Mouse (Mus musculus) myocyte (in vitro differentiated cells): Measurements from ENCODE around the gene Chd2. TPM values are rescaled to one million over a fixed set of nuclear protein-coding genes. Genes with fewer than 3 reads are reported as not detected.
A peak's percentile ranks its signal among the peaks of the same experiment; 100 is the strongest.

Experiments used
- H3K27me3 ChIP-seq: one replicate; pipeline ENCODE4 v1.6.1; 2011; ENCODE audit not compliant: control insufficient read depth, insufficient read depth, insufficient read length
- H3K36me3 ChIP-seq: one replicate; pipeline ENCODE4 v1.6.1; 2011; ENCODE audit not compliant: control insufficient read depth, insufficient read depth
- H3K4me2 ChIP-seq: one replicate; pipeline ENCODE4 v1.6.1; 2011; ENCODE audit warnings: low read depth, control low read depth
- H3K4me3 ChIP-seq: one replicate; pipeline ENCODE4 v1.5.1; 2011; ENCODE audit warnings: mild to moderate bottlenecking, control low read depth, moderate library complexity
- H3K79me2 ChIP-seq: one replicate; pipeline ENCODE4 v1.6.1; 2011; ENCODE audit not compliant: control insufficient read depth, insufficient read depth
- H3ac ChIP-seq: one replicate; pipeline ENCODE4 v1.6.1; 2011; ENCODE audit not compliant: control insufficient read depth, insufficient read length
- CEBPB ChIP-seq: IDR thresholded peaks from 2 replicates; pipeline ENCODE4 v1.6.1; 2011; ENCODE audit warnings: mild to moderate bottlenecking, moderate library complexity; ENCODE audit not compliant: poor library complexity, insufficient read depth, severe bottlenecking
- E2F4 ChIP-seq: IDR thresholded peaks from one replicate; pipeline ENCODE4 v1.6.1; 2011; ENCODE audit warnings: mild to moderate bottlenecking, control low read depth, moderate library complexity; ENCODE audit not compliant: insufficient read depth
- MAX ChIP-seq: IDR thresholded peaks from one replicate; pipeline ENCODE4 v1.6.1; 2011; ENCODE audit warnings: low read depth, mild to moderate bottlenecking, control low read depth
- MYOD1 ChIP-seq, 3 experiments: IDR thresholded peaks; one replicate each; pipeline ENCODE4 v1.6.1; 2011; ENCODE audit warnings: control low read depth in 2 of 3, low read depth in 2 of 3, mild to moderate bottlenecking in 2 of 3, moderate library complexity in 1 of 3; ENCODE audit not compliant: insufficient read length in 2 of 3, control insufficient read depth in 1 of 3
- MYOG ChIP-seq, 3 experiments: IDR thresholded peaks; one replicate each; pipeline ENCODE4 v1.6.1; 2011; ENCODE audit warnings: control low read depth in 2 of 3, low read depth in 2 of 3, mild to moderate bottlenecking in 2 of 3; ENCODE audit not compliant: insufficient read length in 2 of 3, control insufficient read depth in 1 of 3, insufficient read depth in 1 of 3
- POLR2A ChIP-seq: IDR thresholded peaks from one replicate; pipeline ENCODE4 v1.6.1; 2011; ENCODE audit warnings: low read depth, mild to moderate bottlenecking, control low read depth, moderate library complexity; ENCODE audit not compliant: insufficient read length
- POLR2AphosphoS2 ChIP-seq: IDR thresholded peaks from one replicate; pipeline ENCODE4 v1.6.1; 2011; ENCODE audit warnings: low read depth, control low read depth; ENCODE audit not compliant: insufficient read length
- REST ChIP-seq: IDR thresholded peaks from one replicate; pipeline ENCODE4 v1.6.1; 2011; ENCODE audit warnings: mild to moderate bottlenecking, control low read depth, moderate library complexity; ENCODE audit not compliant: insufficient read depth, insufficient read length
- SRF ChIP-seq: IDR thresholded peaks from one replicate; pipeline ENCODE4 v1.6.1; 2011; ENCODE audit warnings: low read depth; ENCODE audit not compliant: control insufficient read depth, insufficient read length
- TCF12 ChIP-seq: IDR thresholded peaks from one replicate; pipeline ENCODE4 v1.6.1; 2011; ENCODE audit warnings: mild to moderate bottlenecking, control low read depth; ENCODE audit not compliant: poor library complexity, insufficient read depth, severe bottlenecking
- TCF3 ChIP-seq: IDR thresholded peaks from one replicate; pipeline ENCODE4 v1.6.1; 2011; ENCODE audit warnings: low read depth, control low read depth; ENCODE audit not compliant: insufficient read length
- USF1 ChIP-seq: IDR thresholded peaks from one replicate; pipeline ENCODE4 v1.6.1; 2011; ENCODE audit warnings: low read depth, mild to moderate bottlenecking, control low read depth, moderate library complexity
- polyA plus RNA-seq: library from polyadenylated mRNA; unstranded; fragments of >200 nt; fragmentation: generic; extraction: Trizol; gene quantifications from one replicate; pipeline ENCODE4 v1.2.1, GENCODE M21; 2012; ENCODE audit warnings: missing spikeins

Gene Chd2
- polyA plus RNA-seq, 1 experiment: 7.9 TPM

- TF ChIP-seq TCF3: no peak
- TF ChIP-seq SRF: no peak
- no peak for TF ChIP-seq TCF12
- no peak for TF ChIP-seq CEBPB
- TF ChIP-seq POLR2AphosphoS2: no peak
- no peak for TF ChIP-seq USF1
- TF ChIP-seq MYOD1 (IDR thresholded peaks at IDR 0.05; ENCODE audit: control insufficient read depth in 1 of 3, insufficient read length in 2 of 3, low read depth in 2 of 3): no peak
- TF ChIP-seq MYOG (IDR thresholded peaks at IDR 0.05; ENCODE audit: control insufficient read depth in 1 of 3, insufficient read depth in 1 of 3, insufficient read length in 2 of 3, low read depth in 2 of 3): no peak
- TF ChIP-seq E2F4: no peak
- TF ChIP-seq REST: no peak
- TF ChIP-seq POLR2A: no peak
- TF ChIP-seq MAX: no peak
- H3K4me2 ChIP-seq: no peak overlapping the region
- H3K79me2 ChIP-seq: no peaks in the 10 kb centered on the region
- H3ac ChIP-seq: no peak overlapping the region
- no peak overlapping the region for H3K4me3 ChIP-seq
- no peaks in the 10 kb centered on the region for H3K27me3 ChIP-seq
- peaks cover 4% of the 10 kb centered on the region for H3K36me3 ChIP-seq
These were observed 127.4 kb downstream of the Chd2 start for GRCm38 (mm10) chr7:73414192-73414591.

GRCm38 (mm10) chr7:73412419-73412818 lies 129.2 kb downstream of the Chd2 start:
- Histone ChIP-seq H3K4me3 (no peak overlapping the region), H3ac (no peak overlapping the region), H3K27me3 (no peaks in the 10 kb centered on the region), H3K36me3 (peaks cover 9% of the 10 kb centered on the region), H3K79me2 (no peaks in the 10 kb centered on the region), H3K4me2 (no peak overlapping the region)
- TF ChIP-seq REST: no peak
- peak in 1 of 3 experiments; percentile 10 for TF ChIP-seq MYOD1 (IDR thresholded peaks at IDR 0.05; ENCODE audit: control insufficient read depth in 1 of 3, insufficient read length in 2 of 3, low read depth in 2 of 3)

DNA sequence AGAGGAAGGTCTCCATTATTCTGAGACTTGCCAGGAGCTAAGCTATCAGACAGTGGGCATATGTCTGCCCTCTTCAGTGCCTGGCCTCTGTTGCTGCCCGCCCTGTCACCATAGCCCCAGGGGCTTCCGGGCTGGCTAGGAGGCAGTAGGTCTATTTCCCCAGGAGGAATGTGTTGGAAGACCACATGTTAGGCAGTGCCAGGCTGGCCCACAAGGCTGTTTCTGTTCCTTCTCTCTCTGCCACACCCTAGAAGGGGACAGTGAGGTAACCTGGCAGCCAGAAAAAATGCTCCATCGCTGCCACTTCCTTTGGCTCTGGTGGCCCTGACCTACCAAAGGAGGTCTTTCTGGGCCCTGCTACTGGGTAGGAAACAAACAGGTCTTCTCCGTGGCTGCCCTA lies 129.6 kb downstream of the Chd2 start:
- no peak for TF ChIP-seq REST
- no peak for TF ChIP-seq POLR2AphosphoS2
- no peak for TF ChIP-seq E2F4
- no peak for TF ChIP-seq MYOD1 (IDR thresholded peaks at IDR 0.05; ENCODE audit: control insufficient read depth in 1 of 3, insufficient read length in 2 of 3, low read depth in 2 of 3)
- TF ChIP-seq USF1: no peak
- no peak for TF ChIP-seq TCF3
- no peak for TF ChIP-seq MYOG (IDR thresholded peaks at IDR 0.05; ENCODE audit: control insufficient read depth in 1 of 3, insufficient read depth in 1 of 3, insufficient read length in 2 of 3, low read depth in 2 of 3)
- Histone ChIP-seq H3K4me3 (no peak overlapping the region), H3K27me3 (no peaks in the 10 kb centered on the region), H3K79me2 (no peaks in the 10 kb centered on the region), H3ac (no peak overlapping the region), H3K36me3 (peaks cover 9% of the 10 kb centered on the region), H3K4me2 (no peak overlapping the region)

GRCm38 (mm10) chr7:73411523-73411922 lies 130.1 kb downstream of the Chd2 start:
- no peak overlapping the region for H3K4me2 ChIP-seq
- no peaks in the 10 kb centered on the region for H3K79me2 ChIP-seq
- H3K36me3 ChIP-seq: peaks cover 9% of the 10 kb centered on the region
- no peak overlapping the region for H3K4me3 ChIP-seq
- no peak overlapping the region for H3ac ChIP-seq
- H3K27me3 ChIP-seq: no peaks in the 10 kb centered on the region
- TF ChIP-seq TCF3 (no peak), REST (no peak), MYOD1 (IDR thresholded peaks at IDR 0.05; ENCODE audit: control insufficient read depth in 1 of 3, insufficient read length in 2 of 3, low read depth in 2 of 3) (no peak), POLR2AphosphoS2 (no peak), SRF (no peak), TCF12 (no peak), USF1 (no peak), E2F4 (no peak), MYOG (IDR thresholded peaks at IDR 0.05; ENCODE audit: control insufficient read depth in 1 of 3, insufficient read depth in 1 of 3, insufficient read length in 2 of 3, low read depth in 2 of 3) (no peak), CEBPB (no peak), MAX (no peak), POLR2A (no peak)

GRCm38 (mm10) chr7:73405550-73405949 lies 136.1 kb downstream of the Chd2 start:
- Histone ChIP-seq H3K79me2 (peaks cover 6% of the 10 kb centered on the region), H3K4me2 (no peak overlapping the region), H3K4me3 (no peak overlapping the region), H3K27me3 (no peaks in the 10 kb centered on the region), H3ac (no peak overlapping the region), H3K36me3 (peaks cover 9% of the 10 kb centered on the region)
- peak in 2 of 3 experiments; percentile 6 to 67 for TF ChIP-seq MYOG (IDR thresholded peaks at IDR 0.05; ENCODE audit: control insufficient read depth in 1 of 3, insufficient read depth in 1 of 3, insufficient read length in 2 of 3, low read depth in 2 of 3)
- TF ChIP-seq MYOD1 (IDR thresholded peaks at IDR 0.05; ENCODE audit: control insufficient read depth in 1 of 3, insufficient read length in 2 of 3, low read depth in 2 of 3): peak in 2 of 3 experiments; percentile 49 to 56
- no peak for TF ChIP-seq USF1
